Mouse (Mus musculus) kidney, adult 8-10 months (tissue): ENCODE results near the gene Gm17545.
A peak's percentile ranks its signal among the peaks of the same experiment; 100 is the strongest.

Experiments
- DNase-seq, 2 experiments: peaks; one replicate each; pipeline ENCODE4 v3.0.0; 2022

Gene Gm17545

DNA sequence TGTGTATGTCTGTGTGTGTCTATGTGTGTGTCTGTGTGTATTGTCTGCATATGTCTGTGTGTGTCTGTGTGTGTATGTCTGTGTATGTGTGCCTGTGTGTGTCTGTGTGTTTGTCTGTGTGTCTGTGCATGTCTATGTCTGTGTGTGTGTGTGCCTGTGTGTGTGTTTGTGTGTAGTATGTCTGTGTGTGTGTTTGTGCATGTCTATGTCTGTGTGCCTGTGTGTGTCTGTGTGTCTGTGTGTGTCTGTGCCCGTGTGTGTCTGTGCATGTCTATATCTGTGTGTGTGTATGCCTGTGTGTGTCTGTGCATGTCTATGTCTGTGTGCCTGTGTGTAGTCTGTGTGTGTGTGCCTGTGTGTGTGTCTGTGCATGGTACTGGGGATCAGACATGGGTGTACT is 9.0 kb upstream of the Gm17545 start:
- no peak for DNase-seq

GRCm38 (mm10) chr9:22447213-22447612 is 6.9 kb upstream of the Gm17545 start:
- no peak for DNase-seq

DNA sequence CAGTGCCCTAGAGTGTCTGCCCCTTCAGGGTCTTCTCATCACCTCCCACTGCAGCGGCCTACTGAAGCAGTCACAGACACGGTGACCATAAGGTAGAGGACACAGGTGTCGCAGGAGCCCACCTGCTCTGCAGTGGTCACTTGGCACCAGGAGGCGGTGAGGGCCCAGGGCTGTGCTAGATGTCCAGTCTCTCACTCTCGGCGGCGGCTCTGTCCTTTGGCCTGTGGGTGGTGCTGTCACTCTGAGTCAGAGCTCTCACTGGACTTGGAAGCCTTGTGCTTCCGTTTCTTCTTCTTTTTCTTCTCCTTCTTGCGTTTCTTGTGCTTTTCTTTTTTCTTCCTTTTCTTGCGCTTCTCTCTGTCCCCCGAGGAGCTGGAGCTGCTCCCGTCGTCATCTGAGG is 5.7 kb upstream of the Gm17545 start:
- no peak for DNase-seq

DNA sequence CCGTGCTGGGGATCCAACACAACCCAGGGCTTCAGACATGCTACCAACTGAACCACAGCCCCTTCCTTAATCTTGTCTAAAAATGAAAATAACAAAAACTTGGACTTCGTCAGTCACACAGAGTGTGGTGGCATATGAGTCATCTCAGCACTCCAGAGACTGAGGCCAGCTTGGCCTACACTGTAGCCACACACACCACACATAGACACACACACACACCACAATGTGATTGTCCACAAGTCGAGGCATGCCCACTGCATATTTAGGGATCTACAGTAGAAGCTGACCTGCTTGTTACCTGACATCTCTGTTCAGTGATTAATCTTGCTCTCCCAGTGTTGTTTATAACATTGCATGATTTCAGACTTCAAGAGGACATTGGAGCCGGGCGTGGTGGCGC is 4.9 kb upstream of the Gm17545 start:
- DNase-seq: no peak

- DNase-seq: no peak
Measured at GRCm38 (mm10) chr9:22452697-22453096, 1.4 kb upstream of the Gm17545 start.

- DNase-seq: no peak
Measured at GRCm38 (mm10) chr9:22453501-22453924, 577 bp upstream of the Gm17545 start.

GRCm38 (mm10) chr9:22455041-22455440 is 951 bp downstream of the Gm17545 start:
- no peak for DNase-seq

DNA sequence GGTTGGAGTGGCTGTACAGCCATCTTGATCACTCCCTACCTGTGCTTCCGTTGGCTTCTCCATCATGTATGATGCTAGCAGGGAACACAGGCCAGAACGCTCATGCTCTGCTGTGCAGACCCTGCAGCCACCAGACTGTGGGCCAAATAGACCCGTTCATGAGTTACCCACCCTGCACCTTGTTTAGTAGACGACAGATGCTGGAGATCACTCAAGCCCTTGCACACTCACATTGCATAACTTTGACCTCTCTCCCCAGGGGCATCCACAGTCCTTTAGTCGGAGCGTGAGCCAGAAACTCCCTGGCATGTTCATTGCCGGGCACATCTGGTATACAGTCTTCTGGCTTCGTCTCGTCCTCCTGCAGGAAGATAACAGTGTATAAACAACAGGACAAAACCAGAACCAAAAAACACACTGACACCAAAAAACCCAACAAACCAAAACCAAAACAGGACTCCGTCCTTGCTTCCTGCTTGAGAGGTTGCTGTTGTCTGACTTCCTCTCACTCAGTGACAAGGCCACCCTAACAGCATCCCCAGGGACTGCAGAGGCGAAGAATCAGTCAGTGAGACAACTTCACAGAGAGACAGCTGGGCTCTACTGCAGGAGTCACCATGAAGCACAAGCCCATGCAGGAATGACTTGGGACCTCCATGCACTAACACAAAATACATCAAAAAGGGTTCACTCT is 3.2 kb downstream of the Gm17545 start:
- DNase-seq: no peak

DNA sequence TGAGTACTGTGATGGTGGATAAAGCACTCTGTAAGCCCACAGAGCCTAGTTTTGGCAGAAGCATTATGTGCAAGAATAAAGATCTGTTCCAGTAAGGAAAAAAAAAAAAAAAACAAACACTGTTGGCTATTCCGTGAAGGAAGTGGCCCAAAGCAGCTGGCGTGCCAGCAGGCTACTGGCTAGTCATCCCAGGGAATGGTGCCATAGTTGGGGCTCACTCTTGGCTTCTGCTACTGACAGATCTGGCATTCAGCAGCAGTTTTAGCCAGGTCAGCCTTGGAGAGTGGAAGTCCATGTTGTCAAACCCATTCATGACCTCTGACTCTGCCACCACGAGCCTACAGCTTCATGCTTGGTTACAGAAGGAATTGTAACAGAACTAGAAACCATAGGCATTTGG is 7.9 kb downstream of the Gm17545 start:
- no peak for DNase-seq

DNA sequence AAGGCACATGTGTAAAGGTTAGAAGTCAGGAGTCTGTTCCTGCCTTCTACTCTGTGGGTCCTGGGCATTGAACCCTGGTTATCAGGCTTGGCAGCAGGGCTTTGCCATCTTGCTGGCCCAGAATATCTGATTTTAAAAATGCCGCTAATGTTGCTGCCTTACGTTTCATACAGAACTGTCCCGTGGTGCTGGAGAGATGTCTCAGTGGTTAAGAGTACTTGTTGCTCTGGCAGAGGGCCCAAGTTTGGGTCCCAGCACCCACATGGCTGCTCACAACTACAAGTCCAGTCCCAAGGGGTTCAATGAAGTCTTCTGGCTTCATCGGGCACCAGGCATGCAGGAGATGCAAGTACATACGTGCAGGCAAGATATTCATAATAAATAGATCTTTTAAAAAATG is 12.1 kb downstream of the Gm17545 start:
- no peak for DNase-seq

- DNase-seq: peak; percentile 23 to 29
Measured at GRCm38 (mm10) chr9:22467371-22468169, 13.5 kb downstream of the Gm17545 start.

DNA sequence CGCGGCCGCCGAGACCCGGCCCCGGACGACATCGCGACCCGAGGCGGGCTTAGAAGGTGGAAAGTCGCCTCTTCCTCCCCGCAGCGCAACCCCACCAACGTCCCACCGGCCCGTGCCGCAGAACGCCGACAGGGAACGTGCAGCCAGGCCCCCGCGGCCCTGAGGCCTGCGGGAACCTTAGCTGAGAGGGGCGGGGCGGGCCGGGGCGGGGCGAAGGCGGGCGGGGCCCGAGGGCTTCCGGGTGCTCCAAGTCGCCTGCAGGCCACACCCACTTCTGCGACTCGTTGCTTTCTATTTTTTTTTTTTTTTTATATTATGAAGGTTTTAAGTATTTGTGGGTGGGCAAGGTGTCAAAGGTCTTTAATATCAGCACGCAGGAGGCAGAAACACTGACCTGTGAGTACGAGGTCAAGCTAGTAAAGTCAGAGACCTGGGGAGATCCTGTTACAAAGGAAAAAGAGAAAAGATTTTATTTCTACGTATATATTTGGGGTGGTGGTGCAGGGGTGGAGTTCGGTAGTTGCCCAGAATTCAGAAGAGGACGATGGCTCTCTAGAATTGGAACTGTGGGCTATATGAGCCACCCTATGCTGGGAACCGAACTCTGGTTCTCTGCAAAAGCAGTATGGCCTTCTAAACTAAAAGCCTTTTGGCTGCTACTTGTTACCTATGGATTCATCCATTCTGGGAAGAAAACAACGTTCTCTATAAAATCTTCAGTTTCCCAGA is 14.2 kb downstream of the Gm17545 start:
- peak; percentile 39 to 47 for DNase-seq

- no peak for DNase-seq
Measured at GRCm38 (mm10) chr9:22468899-22469259, 14.8 kb downstream of the Gm17545 start.

DNA sequence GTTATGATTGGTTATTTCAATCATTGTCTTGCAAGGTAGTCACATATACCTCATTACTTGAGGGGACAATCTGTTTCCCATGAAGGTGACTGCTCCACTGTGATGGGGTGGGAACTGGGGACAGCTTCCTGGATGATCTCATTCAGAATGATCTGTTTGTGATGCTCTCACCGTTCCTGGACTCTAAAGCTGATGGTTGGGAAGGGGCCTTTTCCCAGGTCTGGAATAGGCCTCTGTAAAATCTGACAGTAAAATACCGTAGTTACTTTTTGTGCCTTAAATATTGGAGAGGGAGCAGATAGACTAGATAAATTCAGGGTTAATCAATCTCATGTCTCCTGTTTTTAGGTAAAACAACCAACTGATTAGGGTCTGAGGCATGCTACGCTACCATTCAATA is 15.6 kb downstream of the Gm17545 start, which contains the start of gene Rp9:
Gene Rp9, minus strand, starts transcription at position 101 of the 400 bp plus-strand sequence.
- no peak for DNase-seq

GRCm38 (mm10) chr9:22475424-22475868 is 21.4 kb downstream of the Gm17545 start, which contains the start of gene Bbs9:
Gene Bbs9, plus strand, starts transcription at chr9:22475715.
- peak; percentile 94 to 95 for DNase-seq

DNA sequence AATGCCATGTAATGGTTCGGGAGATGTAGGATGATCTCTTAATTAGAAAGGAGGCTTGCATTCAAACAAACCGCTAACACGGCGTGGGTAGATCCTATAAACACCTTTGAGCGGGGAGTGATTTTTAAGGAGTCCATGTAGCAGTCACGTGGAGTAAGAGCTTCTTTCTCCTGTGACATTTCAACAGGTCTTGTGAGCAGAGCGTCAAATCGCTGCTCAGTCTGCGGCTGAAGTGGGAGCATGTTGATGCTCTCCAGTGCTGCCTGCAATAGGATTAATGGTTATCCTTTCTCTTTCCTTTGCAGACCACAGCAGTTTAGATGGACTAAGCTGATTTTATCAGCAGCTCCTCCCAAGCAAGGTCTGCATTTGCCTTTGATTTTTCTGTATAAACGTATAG is 22.2 kb downstream of the Gm17545 start:
- DNase-seq: peak in 1 of 2 experiments; percentile 2

GRCm38 (mm10) chr9:22478946-22479345 is 24.9 kb downstream of the Gm17545 start:
- DNase-seq: no peak

GRCm38 (mm10) chr9:22483866-22484561 is 29.9 kb downstream of the Gm17545 start:
- DNase-seq: no peak

DNA sequence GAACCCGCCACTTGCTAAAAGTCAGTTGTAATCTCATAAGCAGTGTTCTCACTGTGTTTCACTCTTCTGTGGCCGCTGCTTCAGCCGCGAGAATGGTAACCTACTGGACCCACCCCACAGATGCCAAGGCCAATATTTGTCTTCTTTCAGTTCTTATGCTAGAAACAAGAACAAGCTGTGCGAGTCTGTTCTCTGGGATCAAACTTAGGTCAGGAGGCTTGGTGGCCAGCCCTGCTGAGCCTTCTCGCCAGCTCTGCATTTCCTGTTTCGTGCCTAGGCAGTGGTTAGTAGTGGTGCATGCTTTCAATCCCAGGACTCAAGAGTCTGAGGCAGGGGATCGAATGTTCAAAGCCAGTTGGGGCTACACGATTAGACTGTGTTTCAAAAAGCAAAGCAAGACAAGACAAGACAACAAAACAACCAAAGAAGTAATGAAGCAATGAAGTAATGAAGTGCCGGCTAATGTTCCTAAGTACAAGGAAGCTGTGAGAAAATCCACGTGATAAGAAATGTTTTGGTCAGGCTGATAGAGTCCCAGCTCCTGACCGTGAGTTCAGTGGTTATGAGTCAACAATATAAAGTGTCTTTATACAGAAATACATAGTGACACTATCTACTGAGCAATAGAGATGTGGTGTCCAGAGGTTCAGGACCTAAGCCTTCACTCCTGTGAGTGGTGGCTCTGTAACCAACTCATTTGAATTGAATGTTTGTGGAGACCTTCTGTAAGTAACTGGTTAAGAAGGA is 30.6 kb downstream of the Gm17545 start:
- DNase-seq: no peak

GRCm38 (mm10) chr9:22486211-22486610 is 32.1 kb downstream of the Gm17545 start:
- no peak for DNase-seq

DNA sequence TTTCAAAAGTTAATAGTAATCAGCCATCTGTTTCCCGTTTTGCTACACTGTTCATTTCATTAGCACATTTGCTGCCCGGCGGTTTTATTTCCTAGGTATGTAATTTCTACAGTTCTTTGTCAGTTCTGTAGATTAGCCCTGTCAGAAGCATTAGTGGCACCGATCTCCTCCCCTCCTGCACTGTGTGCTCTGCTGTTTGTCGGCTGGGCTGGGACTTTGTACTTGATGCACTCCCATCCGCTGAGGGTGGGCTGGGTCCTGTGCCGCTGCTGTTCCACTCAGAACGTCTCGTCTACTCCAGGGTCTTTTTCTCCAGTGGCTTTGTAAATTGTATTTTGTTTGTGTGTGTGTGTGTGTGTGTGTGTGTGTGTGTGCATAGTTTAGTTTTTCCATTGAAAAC is 34.9 kb downstream of the Gm17545 start:
- DNase-seq: no peak

GRCm38 (mm10) chr9:22494203-22494807 is 40.2 kb downstream of the Gm17545 start:
- no peak for DNase-seq
